Mouse (Mus musculus): ENCODE data around the gene Gm20837. TPM values are rescaled to one million over a fixed set of nuclear protein-coding genes. Genes with fewer than 3 reads are reported as not detected.
"Not testable (repeated sequence)": the region's sequence is repeated elsewhere in the genome, so short reads cannot be mapped to it uniquely, and the experiment has no call there.

Gm20837 gene
- not detected for total RNA-seq (2021)
- long read RNA-seq, experiment 1, result 0 reads
- long read RNA-seq, experiment 2, result 0 reads

DNA sequence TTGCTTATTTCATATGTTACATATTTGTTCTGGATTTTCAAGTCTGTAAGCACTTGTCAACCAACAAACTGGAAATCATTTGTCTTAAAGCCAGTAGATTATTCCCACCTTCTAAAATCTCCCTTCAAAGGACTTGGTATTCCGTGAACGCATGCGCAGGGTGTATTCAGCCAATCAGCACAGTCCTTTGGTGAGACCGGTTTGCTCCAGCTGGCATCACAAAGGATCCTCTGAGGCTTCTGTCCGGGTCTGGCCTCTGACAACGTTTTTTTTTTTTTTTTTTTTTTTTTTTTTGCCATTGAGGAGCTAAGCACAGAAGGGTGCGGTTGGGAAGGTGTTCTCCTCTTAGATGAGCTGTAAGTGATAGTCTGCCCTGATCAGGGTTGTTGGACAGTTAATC is at the start of gene Gm20837:
Gene Gm20837 (plus strand): TSS at position 301 of the 400 bp plus-strand sequence.
- not testable (repeated sequence) for DNase-seq (ENCODE audit: low spot score in 2 of 2)
